Mouse (Mus musculus) forebrain, embryonic 10.5 days (tissue): ENCODE measurements around the gene Alkbh7. TPM values are rescaled to one million over a fixed set of nuclear protein-coding genes. Genes with fewer than 3 reads are reported as not detected.

Source experiments
- DNase-seq: peaks from one replicate; pipeline ENCODE4 v3.0.0-alpha.2; 2017; ENCODE audit warnings: low spot score; ENCODE audit errors: extremely low spot score
- H3K27ac ChIP-seq: fragments of 300-500 bp; sonication (generic); 2 replicates; pipeline ENCODE4 v1.5.1; 2016; ENCODE audit warnings: mild to moderate bottlenecking
- H3K27me3 ChIP-seq: fragments of 300-500 bp; sonication (generic); 2 replicates; pipeline ENCODE4 v1.6.1; 2016; ENCODE audit warnings: mild to moderate bottlenecking; ENCODE audit not compliant: poor library complexity, severe bottlenecking
- H3K36me3 ChIP-seq: fragments of 300-500 bp; sonication (generic); replicated peaks from 2 replicates; pipeline ENCODE4 v1.6.1; 2016; ENCODE audit warnings: mild to moderate bottlenecking, moderate library complexity
- H3K4me1 ChIP-seq: fragments of 300-500 bp; sonication (generic); 2 replicates; pipeline ENCODE4 v1.6.1; 2016
- H3K4me3 ChIP-seq: fragments of 300-500 bp; sonication (generic); 2 replicates; pipeline ENCODE4 v1.5.1; 2016; ENCODE audit warnings: mild to moderate bottlenecking, moderate library complexity
- H3K9me3 ChIP-seq: fragments of 300-500 bp; sonication (generic); 2 replicates; pipeline ENCODE4 v1.6.1; 2016; ENCODE audit warnings: mild to moderate bottlenecking, moderate library complexity
- WGBS: fragments of 180-500 bp; shearing (Covaris S2); methylation state at CpG from one replicate; pipeline ENCODE4 v1.1.7; 2016; 5-methylcytosine and 5-hydroxymethylcytosine counted together
- polyA plus RNA-seq: library from polyadenylated mRNA; unstranded; fragments of >200 nt; fragmentation: Nextera tagmentation; extraction: Ambion mirVana; gene quantifications from 2 replicates; pipeline ENCODE4 v1.2.1, GENCODE M21; 2016

The Alkbh7 gene
- polyA plus RNA-seq, 1 experiment from 2014 or later: 37.0 TPM

DNA sequence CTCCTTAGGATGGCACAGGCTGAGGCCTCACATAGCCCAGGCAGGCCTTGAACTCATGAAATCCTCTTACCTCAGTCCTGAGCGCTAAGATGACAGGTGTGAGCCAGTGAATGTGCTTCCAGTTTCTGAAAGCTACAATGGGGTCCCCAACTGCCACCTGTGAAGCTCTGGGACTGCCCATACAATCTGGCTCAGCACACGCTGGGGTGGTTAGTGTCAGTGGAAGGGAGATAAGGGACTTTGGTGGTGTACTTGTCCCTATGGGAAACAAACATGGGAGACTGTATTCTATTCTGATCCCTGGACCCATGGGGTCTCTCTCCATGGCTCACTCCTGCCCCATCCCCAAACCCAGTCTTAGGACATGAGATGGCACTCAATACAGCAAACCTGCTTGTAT, 22.6 kb downstream of the Alkbh7 start:
- no peak for DNase-seq
- Histone ChIP-seq H3K4me1 (no peaks in the 10 kb centered on the region), H3K27me3 (no peaks in the 10 kb centered on the region), H3K27ac (no peak overlapping the region), H3K9me3 (no peaks in the 10 kb centered on the region), H3K36me3 (peaks cover 58% of the 10 kb centered on the region), H3K4me3 (no peak overlapping the region)
- WGBS: 85% methylated on average over 2 of the region's 2 CpGs

DNA sequence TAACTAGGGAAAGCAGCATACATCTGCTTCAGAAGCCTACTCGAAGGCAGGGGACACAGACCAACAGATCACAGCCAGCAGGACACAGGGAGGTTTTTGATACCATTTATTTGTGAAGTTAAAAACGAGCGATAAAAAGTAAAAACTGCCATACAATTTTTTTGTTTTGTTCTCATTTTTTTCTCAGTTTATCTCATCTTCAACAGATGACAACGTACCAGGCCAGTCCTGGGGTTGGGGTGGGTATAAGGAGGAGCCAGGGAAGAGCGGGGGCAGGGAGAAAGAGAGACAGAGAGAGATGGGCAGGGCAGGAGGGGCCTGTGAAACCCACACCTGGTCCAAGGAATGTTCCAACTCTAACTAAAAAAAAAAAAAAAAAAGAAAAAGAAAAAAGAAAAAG, 23.8 kb downstream of the Alkbh7 start:
- WGBS: 93% methylated on average over 5 of the region's 5 CpGs
- Histone ChIP-seq H3K27ac (no peak overlapping the region), H3K36me3 (peaks cover 70% of the 10 kb centered on the region), H3K27me3 (no peaks in the 10 kb centered on the region), H3K4me1 (no peaks in the 10 kb centered on the region), H3K4me3 (no peak overlapping the region), H3K9me3 (no peaks in the 10 kb centered on the region)
- no peak for DNase-seq

DNA sequence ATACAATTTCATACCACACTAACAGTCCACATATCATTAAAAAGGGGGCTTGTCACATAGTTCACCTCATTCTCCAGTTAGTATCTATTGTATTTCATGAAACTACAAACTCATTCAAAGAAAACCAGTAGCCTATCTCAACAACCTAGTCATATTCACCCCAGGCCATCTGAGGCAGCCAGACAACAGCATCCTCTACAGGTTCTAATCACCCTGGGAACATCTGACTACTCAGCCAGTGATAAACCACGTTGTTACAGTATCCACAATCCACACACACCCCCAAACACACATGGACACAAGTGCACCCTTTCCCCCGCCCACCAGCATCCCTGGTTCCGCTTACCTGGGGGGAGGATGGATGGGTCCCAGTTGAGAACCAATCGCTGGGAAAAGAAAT, 30.3 kb downstream of the Alkbh7 start:
- Histone ChIP-seq H3K9me3 (no peaks in the 10 kb centered on the region), H3K27me3 (no peaks in the 10 kb centered on the region), H3K36me3 (peaks cover 70% of the 10 kb centered on the region), H3K4me1 (peaks cover 21% of the 10 kb centered on the region), H3K4me3 (no peak overlapping the region), H3K27ac (no peak overlapping the region)
- WGBS: 92% methylated on average over 4 of the region's 4 CpGs
- DNase-seq: no peak

DNA sequence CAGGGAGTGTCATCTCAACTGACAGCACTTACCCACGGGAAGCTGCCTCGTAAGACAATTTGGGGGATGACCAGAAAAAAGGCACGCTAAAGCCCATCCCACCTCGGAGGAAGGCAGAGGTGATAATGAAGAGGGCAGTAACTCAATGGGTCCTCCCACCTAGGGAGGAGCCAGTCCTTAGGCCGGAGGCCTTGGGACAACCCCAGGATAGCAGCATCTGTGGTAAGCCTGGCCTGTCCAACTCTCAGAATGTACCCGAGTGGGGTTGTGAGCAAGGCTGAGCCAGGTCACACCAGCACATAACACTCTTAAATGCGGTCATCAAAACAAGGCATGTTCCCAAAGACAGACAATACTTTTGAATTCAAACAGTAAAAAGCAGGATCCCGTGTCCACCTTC, 32.6 kb downstream of the Alkbh7 start:
- Histone ChIP-seq H3K9me3 (no peaks in the 10 kb centered on the region), H3K27me3 (no peaks in the 10 kb centered on the region), H3K36me3 (peaks cover 48% of the 10 kb centered on the region), H3K27ac (peak overlapping the region; percentile 99; the same call in 1 of the 2 replicates), H3K4me3 (peak overlapping the region; percentile 87), H3K4me1 (peaks cover 22% of the 10 kb centered on the region)
- 66% methylated on average over 8 of the region's 8 CpGs for WGBS
- DNase-seq: no peak

DNA sequence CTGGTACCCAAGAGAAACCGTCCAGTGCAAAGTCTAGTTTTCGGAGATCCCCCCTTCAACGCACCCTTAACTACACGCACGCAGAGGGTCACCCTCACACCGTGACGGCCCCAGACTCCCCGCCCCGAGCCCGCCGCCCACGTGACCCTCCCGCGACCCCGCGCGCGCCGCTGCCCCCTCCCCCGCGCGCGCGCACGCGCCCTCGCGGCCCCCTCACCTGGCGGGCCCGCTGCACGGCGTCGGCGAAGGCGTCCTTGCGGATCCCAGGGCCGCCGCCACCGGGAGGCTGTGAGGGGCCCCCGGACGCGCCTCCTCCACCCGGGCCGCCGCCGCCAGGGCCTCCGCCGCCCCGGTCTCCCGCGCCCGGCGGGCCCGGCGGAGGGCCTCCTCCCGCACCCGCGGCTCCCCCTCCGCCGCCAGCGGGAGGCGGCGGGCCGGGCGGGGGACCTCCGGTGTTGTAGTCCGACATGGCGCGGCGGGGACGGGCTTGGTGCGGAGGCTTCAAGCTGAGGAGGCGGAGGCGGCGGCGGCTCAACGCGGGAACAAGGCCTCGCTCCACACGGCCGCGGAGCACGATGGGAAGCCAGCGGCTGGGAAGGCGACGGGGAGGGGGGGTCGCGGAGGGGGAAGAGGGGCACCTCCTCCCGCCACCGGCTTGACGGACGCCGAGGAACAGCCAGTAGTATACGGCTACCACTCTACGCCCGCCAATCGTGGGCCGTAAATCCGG, 34.0 kb downstream of the Alkbh7 start, which contains the start of gene Khsrp:
TSS of gene Khsrp (minus strand) at position 592 of the 730 bp plus-strand sequence.
- H3K27me3 ChIP-seq: no peaks in the 10 kb centered on the region
- H3K4me1 ChIP-seq: peaks cover 22% of the 10 kb centered on the region
- peaks cover 34% of the 10 kb centered on the region for H3K36me3 ChIP-seq
- H3K27ac ChIP-seq: peak within 1 kb of the TSS; percentile 99
- WGBS: under 1% methylated on average over 89 of the region's 99 CpGs
- no peaks in the 10 kb centered on the region for H3K9me3 ChIP-seq
- H3K4me3 ChIP-seq: peak within 1 kb of the TSS; percentile 87
- peak; percentile 50 for DNase-seq

DNA sequence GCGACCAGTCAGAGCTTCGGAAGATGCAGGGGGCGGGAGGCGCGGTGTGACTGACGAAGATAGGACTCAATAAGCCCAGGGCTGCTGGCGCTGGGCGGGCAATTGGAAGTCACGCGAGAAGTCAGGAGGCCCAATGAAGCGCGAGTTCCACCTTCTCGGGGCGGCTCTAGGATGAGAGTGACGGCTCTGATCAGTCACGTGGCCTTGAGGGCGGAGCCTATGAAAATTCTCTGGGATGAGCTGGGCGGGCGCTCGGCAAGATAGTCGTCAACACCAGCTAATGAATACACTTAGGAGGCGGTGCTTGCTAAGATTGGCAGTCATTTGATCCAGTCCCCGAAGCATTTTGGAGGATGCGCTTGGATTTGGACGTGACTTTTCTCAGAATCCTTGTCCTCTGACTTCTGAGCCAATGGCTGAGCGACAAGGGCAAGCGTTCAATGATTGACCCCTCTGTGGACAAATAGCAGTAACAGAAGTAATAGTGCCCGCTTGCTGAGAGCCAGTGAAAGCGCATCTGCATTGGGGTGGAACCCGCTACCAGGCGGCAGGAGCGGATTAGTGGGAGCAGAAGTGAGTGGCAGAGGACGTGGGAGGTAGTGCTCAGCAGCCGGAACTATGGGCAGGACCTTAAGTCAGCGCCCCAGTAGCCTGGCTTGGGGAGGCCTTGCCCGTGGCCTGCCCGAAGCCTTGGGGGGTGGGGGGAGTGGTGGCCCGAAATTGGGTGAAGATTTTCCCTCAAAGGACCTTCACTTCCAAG, 34.7 kb downstream of the Alkbh7 start:
- Histone ChIP-seq H3K36me3 (peaks cover 27% of the 10 kb centered on the region), H3K4me1 (peaks cover 22% of the 10 kb centered on the region), H3K4me3 (peak overlapping the region; percentile 87), H3K9me3 (no peaks in the 10 kb centered on the region), H3K27ac (peak overlapping the region; percentile 99), H3K27me3 (peaks cover 3% of the 10 kb centered on the region; the same call in 1 of the 2 replicates)
- WGBS: under 1% methylated on average over 38 of the region's 38 CpGs
- DNase-seq: peak; percentile 100

DNA sequence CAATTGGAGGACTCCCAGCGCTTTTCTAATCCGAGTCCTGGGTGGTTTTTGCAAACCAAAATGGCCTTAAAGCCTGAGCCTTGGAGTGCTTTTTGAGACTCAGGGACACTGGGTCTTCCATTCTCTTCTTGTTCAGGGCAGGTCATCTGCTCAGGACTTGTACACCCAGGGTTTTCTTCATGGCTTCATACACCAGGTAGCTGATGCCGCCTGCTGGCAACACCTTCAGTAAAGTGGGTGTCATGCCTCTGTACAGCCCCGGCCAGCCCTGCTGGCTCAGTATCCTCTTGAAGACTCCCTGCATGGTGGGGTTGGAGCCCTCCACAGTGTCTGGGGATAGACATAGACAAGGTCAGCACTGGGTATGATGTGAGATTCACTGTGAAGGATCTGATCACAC, 35.7 kb downstream of the Alkbh7 start:
- Histone ChIP-seq H3K4me1 (peaks cover 22% of the 10 kb centered on the region), H3K27ac (peak overlapping the region; percentile 99), H3K9me3 (no peaks in the 10 kb centered on the region), H3K4me3 (peak overlapping the region; percentile 87), H3K36me3 (peaks cover 16% of the 10 kb centered on the region), H3K27me3 (peaks cover 13% of the 10 kb centered on the region)
- DNase-seq: no peak
- 86% methylated on average over 4 of the region's 4 CpGs for WGBS

DNA sequence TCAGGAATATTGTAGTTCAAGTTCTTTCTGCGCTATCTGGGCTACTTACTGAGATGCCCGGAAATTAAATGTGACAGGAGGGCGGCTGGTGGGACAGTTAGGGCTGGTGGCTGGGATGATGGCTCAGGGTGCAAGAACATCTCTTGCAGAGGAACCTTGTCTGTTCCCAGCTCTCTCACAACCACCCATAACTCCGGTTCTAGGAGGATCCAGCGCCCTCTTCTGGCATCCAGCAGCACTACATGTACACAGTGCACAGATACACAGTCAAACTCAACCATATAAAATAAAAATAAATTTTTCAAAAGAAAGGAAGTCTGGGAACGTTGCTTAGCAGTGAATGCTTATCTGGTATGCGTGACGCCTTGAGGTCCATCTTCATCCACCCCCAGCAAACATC, 41.8 kb downstream of the Alkbh7 start:
- no peaks in the 10 kb centered on the region for H3K9me3 ChIP-seq

DNA sequence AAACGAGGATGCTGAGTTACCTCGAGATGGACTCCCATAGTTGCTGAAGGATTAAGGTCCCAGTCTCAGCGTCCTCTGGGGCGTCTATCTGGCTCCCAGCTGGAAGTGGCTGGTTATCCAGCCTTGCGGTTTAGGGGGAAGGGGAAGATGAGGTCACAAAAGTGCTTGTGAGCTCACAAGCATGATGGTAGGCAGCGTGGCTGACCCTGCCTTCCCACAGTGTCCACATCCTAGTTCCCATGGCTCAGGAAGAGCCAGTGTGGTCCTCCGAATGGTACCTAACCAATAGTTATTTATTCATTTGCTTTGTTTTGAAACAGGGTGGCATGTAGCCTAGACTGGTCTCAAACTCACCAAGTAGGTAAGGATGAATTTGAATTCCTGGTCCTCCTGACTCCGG, 44.4 kb downstream of the Alkbh7 start, which contains the start of gene Slc25a41:
TSS of gene Slc25a41 (minus strand) at position 101 of the 400 bp plus-strand sequence.
- H3K36me3 ChIP-seq: peaks cover 18% of the 10 kb centered on the region
- no peak for DNase-seq
- 73% methylated on average over 8 of the region's 8 CpGs for WGBS
- H3K4me3 ChIP-seq: no peak within 1 kb of the TSS
- no peaks in the 10 kb centered on the region for H3K4me1 ChIP-seq
- H3K9me3 ChIP-seq: no peaks in the 10 kb centered on the region
- no peak within 1 kb of the TSS for H3K27ac ChIP-seq
- H3K27me3 ChIP-seq: peaks cover 25% of the 10 kb centered on the region

More for the DNA sequence above, 41.8 kb downstream of the Alkbh7 start:
- no peak overlapping the region for H3K27ac ChIP-seq
- 38% methylated on average over 8 of the region's 8 CpGs for WGBS
- no peak for DNase-seq
- H3K4me3 ChIP-seq: no peak overlapping the region
- H3K27me3 ChIP-seq: peaks cover 25% of the 10 kb centered on the region
- no peaks in the 10 kb centered on the region for H3K36me3 ChIP-seq
- no peaks in the 10 kb centered on the region for H3K4me1 ChIP-seq

DNA sequence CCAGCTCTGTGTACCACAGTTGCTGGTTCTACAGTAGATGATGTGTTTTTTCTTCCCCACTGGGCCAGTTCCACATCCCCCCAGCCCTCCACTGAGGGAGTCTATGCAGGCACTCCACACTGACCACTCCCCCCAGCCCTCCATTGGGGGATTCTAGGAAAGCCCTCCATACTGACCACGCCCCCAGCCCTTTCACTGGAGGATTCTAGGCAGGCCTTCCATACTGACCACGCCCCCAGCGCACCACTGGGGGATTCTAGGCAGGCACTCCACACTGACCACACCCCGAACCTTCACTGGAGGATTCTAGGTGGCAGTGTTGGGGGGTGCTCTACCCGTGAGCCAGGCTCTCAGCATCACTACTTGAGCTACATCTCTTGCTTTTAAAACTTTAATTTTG, 50.3 kb downstream of the Alkbh7 start:
- WGBS: 37% methylated on average over 5 of the region's 5 CpGs
- Histone ChIP-seq H3K4me3 (no peak overlapping the region), H3K4me1 (no peaks in the 10 kb centered on the region), H3K9me3 (no peaks in the 10 kb centered on the region; the same call in 1 of the 2 replicates), H3K27ac (no peak overlapping the region), H3K36me3 (peaks cover 68% of the 10 kb centered on the region), H3K27me3 (no peaks in the 10 kb centered on the region)
- no peak for DNase-seq

DNA sequence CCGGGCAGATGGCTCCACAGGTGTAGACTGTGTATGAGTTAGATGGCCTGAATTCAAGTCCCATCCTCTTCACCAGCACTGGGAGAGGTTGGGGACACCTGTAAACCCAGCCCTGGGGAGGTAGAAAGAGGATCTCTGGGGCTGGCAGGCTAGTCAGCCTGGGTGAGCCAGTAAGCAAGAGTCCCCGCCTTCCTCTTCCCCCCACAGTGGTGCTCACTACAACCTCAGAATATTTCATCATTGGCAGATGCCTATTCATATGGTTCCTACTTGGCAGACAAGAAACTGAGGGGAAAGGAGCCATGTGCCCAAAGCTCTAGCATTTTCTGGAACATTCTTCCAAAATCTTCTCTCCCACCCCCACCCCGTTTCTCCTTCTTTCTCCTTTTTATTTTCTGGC, 51.7 kb downstream of the Alkbh7 start:
- 95% methylated on average over 3 of the region's 3 CpGs for WGBS
- H3K36me3 ChIP-seq: peaks cover 82% of the 10 kb centered on the region
- H3K27ac ChIP-seq: no peak overlapping the region
- H3K4me3 ChIP-seq: no peak overlapping the region
- H3K9me3 ChIP-seq: no peaks in the 10 kb centered on the region; the same call in 1 of the 2 replicates
- H3K4me1 ChIP-seq: no peaks in the 10 kb centered on the region
- no peaks in the 10 kb centered on the region for H3K27me3 ChIP-seq
- no peak for DNase-seq
